Mouse (Mus musculus) Patski (cell line): ENCODE measurements at regions not wholly inside any gene's neighbourhood (a gene's known extent, or its start where the extent isn't known, plus 50 kb on each side); places are given as distances from the start of the nearest gene placed in this dataset.

ENCODE experiments used
- ATAC-seq: fragments of 100-300 bp; one replicate; pipeline ENCODE4 v1.8.0; 2021
- CTCF ChIA-PET: fragments of 350-600 bp; sonication (Branson Sonifier 250); formaldehyde crosslinking; loops from one replicate; lab custom pipeline; 2022; ENCODE audit warnings: inconsistent platforms; lab: Charles Lee
- POLR2A ChIA-PET: fragments of 350-600 bp; sonication (Branson Sonifier 250); formaldehyde crosslinking; loops from one replicate; lab custom pipeline; 2022; ENCODE audit warnings: antibody characterized with exemption, inconsistent platforms; lab: Charles Lee
- DNase-seq: peaks from one replicate; pipeline ENCODE4 v3.0.0-alpha.2; 2011; ENCODE audit warnings: low read depth, low spot score
- H3K27me3 ChIP-seq: fragments of 371-371 bp; one replicate; pipeline ENCODE4 v1.5.1; 2021
- CTCF ChIP-seq: fragments of 100-300 bp; IDR thresholded peaks from one replicate; pipeline ENCODE4 v1.5.1; 2021
- in situ Hi-C: fragments of 300-500 bp; cut with MboI; formaldehyde crosslinking; loops from 3 replicates; pipeline ENCODE4 v1.11.1; 2018; ENCODE audit warnings: low pct_unique_long_range_greater_than_20kb, mixed read lengths

- ATAC-seq (no peak), DNase-seq (no peak)
- in situ Hi-C loops: no loop called here
- CTCF ChIA-PET: interaction anchor here (0.7 to 1.1 kb wide), 2 partner anchors 8 to 14 kb away, joined by 3 read pairs; no protein-coding TSS in a partner anchor
- TF ChIP-seq CTCF: peak; percentile 23
- no peaks in the 10 kb centered on the region for H3K27me3 ChIP-seq
- POLR2A ChIA-PET: interaction anchor here (0.7 kb wide), 1 partner anchor 340 kb away, joined by 3 read pairs; no protein-coding TSS in a partner anchor
Measured at GRCm38 (mm10) chr12:28068584-28068983, 483.6 kb downstream of the Dcdc2c start.

GRCm38 (mm10) chr12:28060281-28060680 lies 491.9 kb downstream of the Dcdc2c start:
- CTCF ChIA-PET: interaction anchor here (0.9 kb wide), 1 partner anchor 9 kb away, joined by 3 read pairs; no protein-coding TSS in a partner anchor
- no peak for ATAC-seq
- in situ Hi-C loops: no loop called here
- no peaks in the 10 kb centered on the region for H3K27me3 ChIP-seq
- POLR2A ChIA-PET: no interaction called here
- DNase-seq: no peak
- no peak for TF ChIP-seq CTCF

- no peaks in the 10 kb centered on the region for H3K27me3 ChIP-seq
- in situ Hi-C loops: no loop called here
- ATAC-seq: no peak
- ChIA-PET POLR2A (interaction anchor here (0.6 kb wide), 2 partner anchors 175 to 1051 kb away, joined by 3 read pairs; no protein-coding TSS in a partner anchor), CTCF (no interaction called here)
- TF ChIP-seq CTCF: no peak
- peak; percentile 71 for DNase-seq
Measured at GRCm38 (mm10) chr12:28055518-28056280, 496.5 kb downstream of the Dcdc2c start.

- in situ Hi-C loops: no loop called here
- DNase-seq (peak; percentile 72), ATAC-seq (peak; percentile 74)
- TF ChIP-seq CTCF: no peak
- CTCF ChIA-PET: interaction anchor here (1.1 kb wide), 1 partner anchor 10 kb away, joined by 3 read pairs; no protein-coding TSS in a partner anchor
- POLR2A ChIA-PET: no interaction called here
- no peaks in the 10 kb centered on the region for H3K27me3 ChIP-seq
Measured at GRCm38 (mm10) chr12:28054444-28054843, 497.8 kb downstream of the Dcdc2c start.

DNA sequence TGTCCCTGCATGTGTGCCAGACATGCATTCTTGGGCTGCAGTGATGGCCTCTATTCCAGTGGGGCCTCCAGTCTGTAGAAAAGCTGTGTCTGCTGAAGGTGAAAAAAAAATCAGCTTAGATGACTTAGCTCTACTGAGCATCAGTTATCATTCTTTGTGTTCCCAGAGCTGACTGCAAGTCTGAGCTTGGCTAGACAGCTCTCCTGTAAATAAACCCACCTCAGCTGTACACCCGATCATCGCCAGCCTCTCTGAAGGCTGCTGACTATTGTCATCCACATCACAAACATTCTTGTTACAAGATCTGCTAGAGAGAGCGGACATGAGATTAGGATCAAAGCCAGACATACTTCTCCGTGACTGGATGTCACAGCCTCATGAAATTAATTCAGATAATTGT lies 504.2 kb downstream of the Dcdc2c start:
- ATAC-seq (no peak), DNase-seq (no peak)
- no peak for TF ChIP-seq CTCF
- in situ Hi-C loops: no loop called here
- POLR2A ChIA-PET: no interaction called here
- CTCF ChIA-PET: no interaction called here
- H3K27me3 ChIP-seq: no peaks in the 10 kb centered on the region

- TF ChIP-seq CTCF: no peak
- POLR2A ChIA-PET: no interaction called here
- in situ Hi-C loops: no loop called here
- CTCF ChIA-PET: interaction anchor here (1.4 kb wide), 1 partner anchor 13 kb away, joined by 4 read pairs; no protein-coding TSS in a partner anchor
- no peaks in the 10 kb centered on the region for H3K27me3 ChIP-seq
- no peak for DNase-seq
- no peak for ATAC-seq
Measured at GRCm38 (mm10) chr12:28038161-28038911, 513.9 kb downstream of the Dcdc2c start.

DNA sequence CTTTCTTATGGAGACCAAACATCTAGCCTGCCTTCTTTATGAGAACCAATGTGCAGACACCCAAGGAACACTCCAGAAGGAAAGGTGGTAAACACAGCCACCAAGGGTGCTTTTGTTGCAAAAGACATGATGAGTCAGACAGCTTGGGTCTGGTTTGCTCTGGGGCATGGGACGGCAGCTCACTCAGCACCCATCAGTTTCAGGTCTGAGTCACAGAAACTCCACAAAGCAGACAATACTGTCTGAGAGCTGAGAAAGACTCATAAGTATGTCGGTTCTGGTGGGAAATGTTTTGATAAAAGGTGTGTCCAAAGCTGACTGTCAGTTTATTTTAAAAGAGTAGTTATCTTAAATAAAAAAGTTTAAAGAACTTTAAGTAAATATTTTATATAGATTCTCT lies 553.0 kb downstream of the Dcdc2c start:
- ATAC-seq (peak; percentile 97), DNase-seq (peak; percentile 76)
- ChIA-PET POLR2A (no interaction called here), CTCF (no interaction called here)
- no peaks in the 10 kb centered on the region for H3K27me3 ChIP-seq
- TF ChIP-seq CTCF: no peak
- in situ Hi-C loops: no loop called here

GRCm38 (mm10) chr12:27992152-27992551 lies 560.0 kb downstream of the Dcdc2c start:
- no peak for DNase-seq
- in situ Hi-C loops: no loop called here
- TF ChIP-seq CTCF: no peak
- H3K27me3 ChIP-seq: no peaks in the 10 kb centered on the region
- no peak for ATAC-seq
- ChIA-PET POLR2A (no interaction called here), CTCF (no interaction called here)

GRCm38 (mm10) chr12:27984261-27984841 lies 567.8 kb downstream of the Dcdc2c start:
- ChIA-PET CTCF (no interaction called here), POLR2A (no interaction called here)
- in situ Hi-C loops: loop anchor here (5.0 kb wide), 1 partner anchor 132 kb away; no protein-coding TSS in a partner anchor
- H3K27me3 ChIP-seq: no peaks in the 10 kb centered on the region
- DNase-seq (no peak), ATAC-seq (no peak)
- no peak for TF ChIP-seq CTCF

DNA sequence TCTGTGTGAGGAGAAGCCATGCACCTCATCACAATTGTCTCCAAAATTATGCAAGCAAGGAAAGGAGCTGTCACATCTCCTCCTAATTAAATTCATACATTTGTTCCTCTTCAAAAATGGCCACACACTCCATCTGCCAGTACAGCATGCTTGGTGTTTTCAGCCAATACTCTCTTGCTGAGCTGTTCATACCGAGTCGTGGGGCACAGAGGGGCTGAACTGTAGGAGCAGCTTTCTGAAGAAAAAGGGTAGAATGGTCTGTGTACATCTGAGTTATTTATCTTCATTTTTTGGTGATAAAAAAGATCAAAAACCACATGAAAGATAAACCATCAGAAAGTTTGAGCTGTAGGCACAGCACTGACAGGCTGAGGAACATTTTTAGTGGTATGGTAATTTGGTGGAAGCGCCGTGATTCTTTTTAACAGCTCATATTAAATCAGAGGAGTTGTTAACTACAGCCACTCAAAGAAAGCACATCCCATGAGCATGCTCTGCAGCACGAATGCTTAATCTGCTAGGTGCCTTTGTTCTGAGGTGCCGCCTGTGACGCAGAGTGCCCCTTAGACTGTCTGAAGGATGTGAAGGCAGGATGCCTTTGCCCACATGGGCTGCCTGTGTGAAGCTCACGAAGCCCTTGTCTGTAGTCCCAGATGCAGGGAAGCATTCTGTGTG lies 573.8 kb downstream of the Dcdc2c start:
- ATAC-seq: no peak
- TF ChIP-seq CTCF: no peak
- in situ Hi-C loops: no loop called here

More for the DNA sequence above, 573.8 kb downstream of the Dcdc2c start:
- DNase-seq: no peak
- POLR2A ChIA-PET: no interaction called here
- CTCF ChIA-PET: no interaction called here
- no peaks in the 10 kb centered on the region for H3K27me3 ChIP-seq
